Mouse (Mus musculus) ovary, postnatal 10 days (tissue): ENCODE measurements at regions not wholly inside any gene's neighbourhood (a gene's known extent, or its start where the extent isn't known, plus 50 kb on each side); places are given as distances from the start of the nearest gene placed in this dataset.

Experiments used
- DNase-seq: peaks from one replicate; pipeline ENCODE4 v3.0.0; 2022; ENCODE audit warnings: low spot score

DNA sequence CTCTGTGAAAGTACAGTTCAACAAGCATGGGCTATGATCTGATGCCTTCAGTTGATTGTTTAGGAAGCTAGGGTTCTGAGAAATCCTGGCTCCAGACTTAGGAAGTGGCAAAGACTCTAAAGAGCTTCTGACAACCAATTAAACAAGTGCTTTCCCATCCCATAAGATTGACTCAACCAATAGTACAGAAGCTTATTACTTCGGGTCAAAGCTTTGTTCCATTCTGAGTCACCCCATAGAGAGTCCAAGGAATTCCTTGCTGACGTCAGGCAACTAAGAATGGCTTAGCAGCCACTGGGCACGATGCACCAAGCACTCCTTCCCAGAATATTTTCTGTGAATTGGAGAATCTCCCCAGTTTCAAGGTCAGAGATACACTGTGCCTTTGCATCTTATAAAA is 59.0 kb upstream of the Ntm start:
- no peak for DNase-seq

DNA sequence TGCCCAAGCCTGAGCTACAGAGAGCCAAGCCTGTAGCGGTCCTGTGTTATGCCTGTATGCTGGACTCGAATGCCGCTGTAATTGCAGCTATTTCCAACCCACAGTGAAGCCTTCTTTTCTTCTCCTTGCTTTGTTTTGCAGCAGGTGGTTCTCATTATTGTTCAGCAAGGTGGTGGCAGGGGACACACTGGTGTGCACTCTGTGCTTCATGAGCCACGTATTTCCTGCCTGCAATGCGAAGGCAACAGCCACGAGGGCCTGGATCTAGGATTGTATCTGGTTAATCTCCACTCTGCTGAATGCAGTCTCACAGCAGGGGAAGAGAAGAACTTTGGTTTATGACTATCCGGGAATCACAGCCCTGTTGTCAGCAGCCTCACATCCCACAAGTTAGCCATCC is 62.3 kb upstream of the Ntm start:
- DNase-seq, result no peak

DNA sequence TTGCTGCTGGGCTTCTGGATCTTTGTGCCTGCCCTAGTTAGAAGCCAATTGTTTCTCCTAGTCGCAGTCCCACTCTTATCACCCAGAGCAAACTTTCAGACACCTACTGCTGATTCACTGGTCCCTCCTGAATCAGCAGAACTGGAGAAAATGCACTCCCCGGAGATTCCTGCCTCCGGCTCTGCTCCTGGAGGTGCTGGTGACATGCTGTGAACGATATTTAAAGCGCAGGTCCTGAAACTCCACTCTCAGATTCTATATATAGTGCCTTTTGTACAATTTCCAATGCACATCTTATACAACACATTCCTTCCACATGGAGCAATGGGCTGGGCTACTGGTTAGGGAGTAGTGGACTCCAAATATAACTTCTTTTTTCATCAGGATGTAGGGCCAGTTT is 64.0 kb upstream of the Ntm start:
- no peak for DNase-seq

DNA sequence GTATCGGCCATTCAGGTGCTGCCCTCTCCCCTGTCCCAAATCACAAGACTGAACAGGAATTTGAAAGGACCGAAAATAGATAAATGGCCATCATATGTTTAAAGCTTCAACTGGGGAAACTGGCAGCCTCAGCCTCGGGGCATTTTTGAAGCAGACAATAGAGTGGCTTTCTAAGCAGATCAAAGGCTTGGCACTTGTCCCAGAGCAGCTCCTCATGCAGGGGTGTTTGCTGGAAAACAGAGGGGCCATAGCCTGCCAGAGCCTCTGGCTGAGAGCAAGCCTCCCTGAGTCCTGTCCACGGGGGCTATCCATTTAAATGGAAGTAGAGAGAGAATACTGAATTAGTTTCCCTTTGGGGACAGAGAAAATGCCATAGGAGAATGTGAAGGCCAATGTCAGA is 77.5 kb upstream of the Ntm start:
- no peak for DNase-seq

DNA sequence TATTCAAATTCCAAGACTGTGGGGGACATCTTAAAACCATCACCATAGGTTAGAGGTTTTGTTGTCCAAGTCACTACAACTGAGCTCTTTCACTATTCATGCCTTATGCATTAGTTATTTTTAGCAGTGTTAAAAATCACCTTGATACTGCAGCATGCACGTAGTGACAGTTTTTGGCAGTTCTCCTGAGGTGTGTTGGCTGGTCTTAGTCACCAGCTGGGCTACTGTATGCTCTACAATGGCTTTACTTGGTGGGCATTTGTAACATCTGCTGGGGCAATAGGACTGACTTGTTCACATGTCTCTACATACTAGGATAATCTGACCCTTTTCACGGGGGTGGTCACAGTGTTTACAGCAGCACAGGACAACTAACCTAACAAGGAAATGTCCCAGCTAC is 101.6 kb upstream of the Ntm start:
- DNase-seq, result no peak

DNA sequence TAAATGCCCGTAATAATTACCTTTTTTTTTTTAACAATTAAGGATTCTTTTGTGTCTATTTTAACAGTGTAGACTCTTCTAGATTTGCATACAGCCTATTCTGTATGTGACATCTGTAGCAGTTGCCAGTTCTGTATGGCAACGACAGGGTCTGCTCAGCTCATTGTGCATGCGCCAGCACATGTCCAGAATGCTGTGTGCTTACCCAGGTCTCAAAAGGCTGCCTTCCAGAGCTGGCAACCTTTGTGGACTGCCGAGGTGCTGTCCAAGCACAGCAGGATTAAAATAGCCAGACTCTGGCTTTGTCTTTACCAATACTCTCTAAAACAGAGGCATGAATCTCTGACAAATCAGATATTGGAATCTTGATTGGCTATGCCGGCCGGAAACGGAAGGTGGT is 105.0 kb upstream of the Ntm start:
- DNase-seq, result no peak

DNA sequence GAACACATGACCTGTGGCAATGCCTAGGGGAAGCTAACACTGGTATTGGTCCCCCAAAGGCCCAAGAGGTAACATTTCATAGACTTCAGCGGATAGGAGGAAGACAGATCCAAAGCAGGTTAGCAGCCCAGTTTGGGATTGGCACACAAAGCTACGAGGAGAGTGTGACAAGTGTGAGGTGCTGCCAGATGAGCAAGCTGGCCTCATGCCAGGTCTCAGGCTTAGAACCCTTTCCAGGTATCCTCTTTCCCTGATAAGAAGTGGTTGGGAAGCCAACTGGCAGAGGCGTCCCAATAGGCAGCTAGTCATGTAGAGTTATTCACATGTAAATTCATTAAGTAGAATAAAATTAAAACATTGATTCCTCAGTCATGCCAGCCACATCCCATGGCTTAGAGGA is 112.3 kb upstream of the Ntm start:
- DNase-seq, result no peak

DNA sequence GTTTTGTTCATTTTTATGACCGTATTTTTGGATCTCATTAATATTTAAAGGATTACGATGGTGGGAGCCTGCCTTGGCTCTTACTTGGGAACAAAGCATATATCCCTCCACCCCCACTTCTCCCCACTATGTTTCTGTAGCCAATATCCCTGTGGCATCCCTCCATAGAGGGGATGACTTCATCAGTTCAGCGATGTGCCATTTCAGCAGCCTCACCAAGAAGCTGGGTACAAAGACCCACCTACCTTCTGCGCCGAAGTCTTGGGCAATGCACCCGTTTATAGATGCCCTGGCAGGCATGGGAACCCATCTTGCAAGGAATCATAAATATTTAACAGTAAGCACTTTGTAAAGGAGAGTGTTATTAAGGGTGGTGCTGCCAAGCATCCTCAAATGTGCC is 113.1 kb upstream of the Ntm start:
- no peak for DNase-seq

DNA sequence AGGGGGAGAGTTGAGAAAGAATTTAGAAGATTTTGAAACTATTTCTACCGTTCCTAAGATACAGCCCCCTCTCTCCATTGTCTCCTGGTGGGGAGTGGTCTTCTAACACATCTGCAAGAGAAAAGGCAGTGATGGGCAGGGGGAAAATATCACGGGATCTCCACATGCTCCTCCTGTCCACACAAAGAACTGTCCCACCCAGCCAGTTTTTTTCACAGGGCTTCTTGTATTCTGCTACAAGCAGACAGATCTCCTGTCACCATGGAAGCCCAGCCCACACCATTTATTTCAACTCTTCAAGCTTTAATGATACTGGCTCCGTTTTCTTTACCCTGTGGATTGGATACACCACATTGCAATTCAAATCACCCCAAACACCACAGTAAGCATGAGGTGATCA is 113.5 kb upstream of the Ntm start:
- DNase-seq, result no peak

DNA sequence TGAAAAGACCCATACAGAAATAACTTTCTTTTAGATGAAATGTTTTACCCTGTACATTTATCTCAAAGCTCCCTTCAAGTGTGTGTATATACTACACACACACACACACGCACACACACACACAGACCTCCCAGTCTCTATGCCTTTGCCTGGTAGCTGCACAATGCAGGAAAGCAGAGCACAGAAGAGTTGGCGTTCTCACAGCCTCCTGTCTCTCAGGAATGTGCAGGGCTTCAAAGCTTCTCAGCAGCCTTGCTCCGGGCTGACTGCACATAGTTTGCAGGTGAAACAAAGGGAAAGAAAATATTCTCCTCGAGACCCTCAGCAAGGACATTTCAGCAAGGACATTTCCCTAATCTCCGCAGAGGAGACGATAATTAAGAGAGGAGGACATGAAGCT is 139.0 kb upstream of the Ntm start:
- no peak for DNase-seq

DNA sequence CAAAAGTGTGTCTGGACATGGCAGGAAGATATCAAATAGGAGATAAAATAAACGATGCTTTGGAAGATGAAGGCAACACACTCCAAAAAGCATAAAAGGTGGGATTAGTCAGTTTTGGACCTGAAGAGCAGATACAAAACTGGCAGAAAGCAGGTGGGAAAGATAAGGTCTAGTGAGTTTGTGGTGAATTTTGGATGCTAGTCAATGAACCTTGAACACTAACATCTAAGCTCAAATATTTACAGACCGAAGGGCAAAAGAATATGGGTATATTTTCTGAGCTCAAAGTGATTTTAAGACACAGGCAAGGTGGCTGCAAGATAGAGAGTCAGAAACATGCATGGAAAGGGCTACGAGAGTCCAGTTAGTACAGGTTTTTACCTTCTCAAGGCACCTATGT is 159.4 kb upstream of the Ntm start:
- DNase-seq, result no peak

DNA sequence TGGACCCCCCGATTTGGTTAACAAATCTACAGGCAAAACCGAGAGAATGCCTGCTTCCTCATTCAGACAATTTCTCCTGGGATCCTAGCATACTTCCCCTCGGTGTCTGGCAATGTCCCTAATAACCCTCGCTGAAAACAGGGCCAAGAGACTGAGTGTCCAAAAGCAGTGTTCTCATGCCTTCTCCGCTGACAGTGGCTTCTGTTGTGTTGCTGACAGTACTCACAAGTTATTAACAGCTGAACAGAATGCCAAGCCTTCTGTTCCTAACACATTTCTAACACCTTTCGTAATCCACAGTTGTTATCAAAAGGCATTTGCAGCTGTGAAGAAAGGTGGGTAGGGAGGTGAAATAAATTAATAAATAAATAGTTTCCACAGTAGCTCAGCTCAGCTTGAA is 166.2 kb upstream of the Ntm start:
- no peak for DNase-seq

DNA sequence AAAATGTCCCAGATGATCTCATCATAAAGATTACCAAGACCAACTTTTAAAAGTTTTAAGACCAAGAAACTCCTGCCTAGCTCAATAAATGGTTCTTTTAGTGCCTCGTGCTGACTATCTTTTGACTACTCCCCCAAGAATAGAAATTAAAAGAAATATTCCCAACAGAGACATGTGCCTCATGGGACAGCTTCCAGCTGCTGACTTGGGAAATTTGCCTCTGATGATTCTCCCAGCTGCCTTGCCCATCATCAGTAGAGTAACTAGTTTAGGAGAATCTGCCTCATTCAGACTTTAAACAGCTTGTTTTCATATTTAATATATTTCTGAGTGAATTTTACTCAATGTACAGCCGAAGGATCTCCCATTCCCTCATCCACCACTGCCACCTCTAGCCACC is 168.7 kb upstream of the Ntm start:
- DNase-seq, result no peak

DNA sequence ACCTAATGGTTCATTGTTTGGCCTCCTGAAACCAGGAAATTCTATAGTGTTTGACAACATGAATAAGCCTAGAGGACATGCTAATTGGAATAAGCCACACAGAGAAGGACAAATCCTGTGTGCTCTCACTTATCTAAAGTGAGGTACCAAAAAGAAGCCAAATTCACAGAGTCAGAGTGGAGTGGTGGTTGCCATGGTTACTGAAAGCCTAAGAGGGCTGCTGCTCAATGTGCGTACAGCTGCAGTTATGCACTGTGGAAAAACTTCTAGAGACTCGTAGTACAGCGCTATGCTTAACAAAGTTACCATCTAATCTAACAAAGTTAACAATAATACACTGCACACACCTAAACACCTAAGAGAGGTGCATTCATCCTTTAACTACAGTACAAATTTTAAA is 171.4 kb upstream of the Ntm start:
- no peak for DNase-seq

DNA sequence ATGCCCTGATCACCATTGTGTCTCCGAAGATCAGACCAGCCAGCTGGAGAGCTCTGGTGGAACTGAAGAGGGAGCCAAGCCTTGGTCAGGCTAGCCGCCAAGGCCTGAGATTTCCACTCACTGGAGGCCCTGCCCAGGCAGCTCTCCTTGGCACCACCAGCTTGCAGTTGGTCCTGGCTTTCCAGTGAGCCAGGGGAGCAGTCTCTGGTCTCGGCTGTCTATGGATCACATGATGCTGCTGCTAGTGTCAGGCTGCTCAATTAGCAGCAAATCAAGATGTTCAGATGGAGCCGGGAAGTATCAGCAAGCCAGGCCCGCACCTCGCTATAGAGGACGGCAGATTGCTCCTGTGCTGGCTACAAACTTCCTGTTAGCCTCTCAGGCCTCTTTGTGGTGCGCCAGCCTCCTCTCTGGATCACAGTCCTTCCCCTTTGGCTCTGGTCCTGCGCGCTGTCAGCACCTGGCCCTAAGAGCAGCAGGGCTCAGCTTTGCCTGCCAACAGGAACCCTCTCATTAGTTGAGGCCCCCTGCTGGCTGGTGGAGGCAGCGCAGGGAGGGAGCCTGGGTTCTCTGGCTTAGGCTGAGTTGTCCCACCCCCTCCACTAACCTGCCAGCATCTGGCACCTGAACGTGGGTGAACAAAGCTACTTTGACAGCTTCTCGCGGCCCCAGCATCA is 174.8 kb upstream of the Ntm start:
- peak; percentile 73 for DNase-seq

DNA sequence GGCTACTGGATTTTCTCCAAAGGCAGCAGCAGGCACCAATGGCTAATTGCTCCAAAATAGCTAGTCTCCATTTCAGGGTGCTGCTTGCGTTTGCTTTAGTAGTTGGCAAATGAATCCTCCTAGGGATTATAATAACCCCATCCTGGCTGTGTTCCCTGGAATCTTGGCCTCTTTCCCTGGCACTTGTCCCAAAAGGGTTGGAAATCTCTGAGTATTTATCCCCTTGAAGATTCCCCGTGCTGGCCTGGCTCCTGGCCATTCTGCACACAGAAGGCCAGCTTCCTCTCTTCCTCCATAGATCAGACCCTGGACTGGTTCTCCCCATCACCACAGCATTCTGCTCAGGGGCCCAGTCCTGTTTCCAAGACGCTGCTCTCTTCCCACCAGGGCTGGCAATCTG is 177.2 kb upstream of the Ntm start:
- peak; percentile 70 for DNase-seq

DNA sequence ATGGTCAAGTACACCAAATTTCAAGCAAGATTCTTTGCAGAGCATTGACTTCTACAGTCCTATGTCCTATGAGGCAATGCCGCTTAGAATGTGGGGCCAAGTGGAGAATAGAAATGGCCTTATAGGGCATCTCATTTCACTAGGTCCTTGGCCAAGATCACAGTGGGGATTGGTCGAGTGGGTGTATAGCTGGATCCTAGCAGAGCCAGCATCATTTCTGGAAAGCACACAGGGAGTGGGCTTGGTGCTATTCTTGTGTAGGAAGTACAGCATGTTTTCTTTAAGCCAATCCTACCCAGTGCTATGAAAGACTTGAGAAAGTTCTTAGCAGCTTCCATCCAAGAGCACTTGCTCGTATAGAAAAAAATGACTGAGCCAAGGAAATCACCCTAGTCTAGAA is 178.2 kb upstream of the Ntm start:
- no peak for DNase-seq

DNA sequence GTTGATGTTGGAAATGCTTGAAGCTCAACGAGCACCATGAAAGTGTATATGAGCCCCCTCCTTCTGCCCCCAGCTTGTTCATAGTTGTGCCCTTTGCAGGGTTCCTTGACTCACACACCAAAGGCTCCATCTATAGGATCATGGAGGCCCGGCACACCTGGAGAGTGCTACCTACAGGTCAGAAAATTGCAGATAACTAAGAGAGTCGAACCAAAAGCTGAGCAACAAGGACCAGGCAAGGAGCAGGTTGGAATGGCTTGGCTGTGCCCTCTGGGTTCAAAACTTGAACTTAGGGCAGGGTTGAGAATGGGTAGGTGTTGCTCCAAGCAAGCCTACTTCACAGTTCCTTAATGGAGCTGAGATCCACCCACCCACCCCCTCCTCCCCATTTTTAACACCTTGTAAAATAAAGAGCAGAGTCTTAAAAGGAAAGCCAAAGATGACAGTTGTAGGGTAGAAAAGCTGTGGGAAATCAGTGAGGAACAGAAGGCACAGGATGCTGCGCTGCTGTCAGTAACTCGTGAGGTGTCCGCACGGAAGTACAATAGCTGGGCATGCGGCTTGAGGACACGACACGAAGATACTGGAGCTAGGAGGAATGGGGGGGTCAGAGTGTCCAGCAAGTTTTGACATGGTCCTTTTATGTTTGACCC is 180.0 kb upstream of the Ntm start:
- no peak for DNase-seq

DNA sequence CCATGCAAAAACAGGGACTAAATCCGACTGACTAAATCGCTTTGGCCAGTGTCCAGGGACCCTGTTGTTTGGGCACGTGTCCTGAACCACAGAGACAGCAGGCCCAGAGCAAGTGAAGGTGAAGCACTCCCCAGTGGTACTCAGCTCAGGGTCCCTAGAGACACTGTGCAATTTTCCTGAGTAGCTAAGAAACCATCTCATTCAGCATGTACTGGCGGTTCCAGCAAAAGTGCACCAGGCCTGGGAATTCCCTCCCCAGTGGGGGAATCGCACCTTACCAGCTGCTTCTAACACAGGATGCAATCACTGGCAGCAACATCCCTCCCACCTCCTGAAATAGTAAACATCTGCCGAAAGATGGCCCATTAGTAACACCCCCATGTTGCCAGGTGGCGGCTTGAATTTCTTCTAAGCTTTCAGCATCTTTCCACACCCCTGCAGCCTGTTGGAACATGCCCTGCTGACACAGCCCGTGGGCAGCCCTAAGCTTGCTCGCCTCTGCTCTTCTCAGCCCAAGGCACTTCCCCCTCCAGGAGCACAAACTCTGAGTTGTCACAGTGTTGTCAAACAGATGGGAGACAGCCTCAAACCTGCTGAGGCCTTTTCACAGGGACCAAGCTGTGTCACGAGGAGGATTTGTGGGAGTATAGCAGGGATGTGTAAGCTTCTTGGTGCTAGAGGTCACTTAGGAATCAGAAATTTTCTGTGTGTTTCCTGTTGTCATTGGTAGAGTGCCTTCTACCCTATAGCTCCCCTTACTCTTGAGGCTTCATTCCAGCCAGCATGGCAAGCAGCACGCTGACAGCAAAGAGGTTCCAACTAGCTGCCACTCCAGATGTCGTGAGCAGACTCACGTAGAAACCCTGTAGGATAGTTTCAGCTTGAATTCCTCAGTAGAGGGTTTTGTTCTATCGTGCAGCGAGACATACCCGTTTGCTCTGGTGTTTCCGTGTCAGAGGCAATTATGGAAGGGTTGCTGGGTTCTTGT is 186.8 kb upstream of the Ntm start:
- DNase-seq, result no peak

DNA sequence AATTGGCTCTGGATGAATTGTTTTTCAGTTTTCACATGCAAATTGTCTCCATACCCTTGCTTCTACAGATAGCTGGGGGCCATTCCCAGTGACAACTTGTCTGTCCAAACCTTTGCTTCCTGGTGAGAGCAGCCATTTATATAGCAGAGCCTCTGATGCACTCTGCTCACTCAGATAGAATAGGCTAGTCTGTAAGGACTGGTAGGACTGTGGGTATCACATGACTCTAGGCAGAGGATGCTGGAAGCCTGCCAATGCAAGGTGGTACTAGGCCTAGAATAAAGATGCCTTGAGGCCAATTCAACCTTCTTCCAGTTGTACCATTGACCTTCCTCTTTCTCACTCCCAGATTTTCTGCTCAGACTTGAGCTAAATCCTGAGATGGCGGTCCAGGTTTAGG is 188.2 kb upstream of the Ntm start:
- DNase-seq, result no peak

DNA sequence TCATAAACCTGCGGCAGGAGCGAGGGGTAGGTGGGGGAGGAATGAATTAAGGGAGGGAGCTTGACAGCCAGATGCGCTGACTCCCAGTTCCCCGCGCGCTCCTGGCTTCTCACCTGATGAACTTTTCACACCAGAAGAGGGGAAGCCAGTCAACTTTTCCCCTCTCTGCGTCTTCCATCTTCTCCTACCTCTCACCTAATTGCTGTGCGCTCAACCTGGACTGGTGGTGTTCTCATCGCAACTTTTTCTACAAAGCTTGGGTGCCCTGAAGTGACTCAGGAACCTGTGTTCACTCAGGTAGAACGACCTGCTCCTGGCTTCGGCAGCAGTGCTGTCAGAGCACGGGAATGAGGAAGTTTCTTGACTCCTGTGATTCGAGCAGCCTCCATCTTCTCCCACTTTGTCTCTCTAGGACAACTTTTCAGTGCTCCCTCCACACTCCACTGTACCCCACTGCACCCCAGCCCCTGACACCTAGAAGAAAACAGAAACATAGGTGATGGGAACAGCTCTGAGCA is 203.4 kb upstream of the Ntm start:
- DNase-seq, result no peak

DNA sequence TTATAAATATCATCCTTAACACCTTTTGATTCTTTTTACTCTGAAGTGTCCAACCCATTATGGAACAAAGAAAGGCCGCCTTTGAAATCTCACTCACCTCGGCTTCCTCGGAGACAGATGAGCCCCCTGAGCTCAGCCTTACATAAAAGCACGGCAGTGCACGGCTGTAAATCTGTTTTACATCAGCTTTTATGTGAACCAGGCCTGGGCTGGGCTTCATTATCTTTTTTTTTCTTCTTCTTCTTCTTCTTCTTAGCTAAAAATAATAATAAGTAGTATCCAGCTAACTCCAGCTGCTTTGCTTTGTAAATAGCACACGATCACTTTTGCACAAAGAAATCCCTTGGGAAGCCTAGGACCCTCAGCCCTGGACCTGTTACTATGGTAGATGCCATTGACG is 204.3 kb upstream of the Ntm start:
- DNase-seq, result no peak

DNA sequence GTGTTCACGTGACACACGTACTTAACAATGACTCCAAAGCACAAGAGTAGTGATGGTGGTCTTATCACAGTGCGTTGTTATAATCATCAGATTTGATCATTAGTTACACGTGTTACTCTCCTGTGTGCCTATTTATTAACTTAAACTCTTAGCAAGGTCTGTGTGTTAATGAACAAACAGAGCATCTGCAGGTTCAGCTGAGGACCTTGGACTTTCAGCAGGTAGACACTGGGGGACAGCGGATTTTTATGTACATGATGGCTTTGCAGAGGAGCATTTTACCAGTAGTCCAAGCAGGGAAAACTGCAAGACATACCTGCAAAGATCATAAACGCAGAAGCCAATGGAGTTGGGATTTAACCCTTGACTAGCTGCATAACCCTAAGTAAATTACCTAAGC is 211.7 kb upstream of the Ntm start:
- DNase-seq, result no peak
